Mouse (Mus musculus) liver, embryonic 16.5 days (tissue): ENCODE data around the gene Otog. TPM values are rescaled to one million over a fixed set of nuclear protein-coding genes. Genes with fewer than 3 reads are reported as not detected.

Experiments used
- ATAC-seq: fragments of 200-750 bp; cut with Nextera tagmentation; 2 replicates; pipeline ENCODE4 v1.8.0; 2017; ENCODE audit warnings: low read depth, mild to moderate bottlenecking, moderate number of reproducible peaks, moderate library complexity
- H3K27ac ChIP-seq: fragments of 300-500 bp; sonication (generic); 2 replicates; pipeline ENCODE4 v1.5.1; 2014; ENCODE audit warnings: mild to moderate bottlenecking, low read length
- H3K27me3 ChIP-seq: fragments of 300-500 bp; sonication (generic); 2 replicates; pipeline ENCODE4 v1.6.1; 2014; ENCODE audit warnings: low read depth, low read length, mixed read lengths; ENCODE audit not compliant: control insufficient read depth, insufficient read depth
- H3K36me3 ChIP-seq: fragments of 300-500 bp; sonication (generic); 2 replicates; pipeline ENCODE4 v1.6.1; 2014; ENCODE audit warnings: mild to moderate bottlenecking; ENCODE audit not compliant: control insufficient read depth, insufficient read depth
- H3K4me1 ChIP-seq: fragments of 300-500 bp; sonication (generic); 2 replicates; pipeline ENCODE4 v1.6.1; 2014; ENCODE audit warnings: low read depth, low read length, mixed read lengths; ENCODE audit not compliant: control insufficient read depth
- H3K4me2 ChIP-seq: fragments of 300-500 bp; sonication (generic); 2 replicates; pipeline ENCODE4 v1.6.1; 2014; ENCODE audit warnings: low read depth, low read length, mixed read lengths
- H3K4me3 ChIP-seq: fragments of 300-500 bp; sonication (generic); 2 replicates; pipeline ENCODE4 v1.5.1; 2014; ENCODE audit warnings: low read depth, mild to moderate bottlenecking, low read length
- H3K9ac ChIP-seq: fragments of 300-500 bp; sonication (generic); 2 replicates; pipeline ENCODE4 v1.6.1; 2014; ENCODE audit warnings: low read depth, low read length
- H3K9me3 ChIP-seq: fragments of 300-500 bp; sonication (generic); replicated peaks from 2 replicates; pipeline ENCODE4 v1.6.1; 2016; ENCODE audit warnings: low read length; ENCODE audit not compliant: control insufficient read depth
- WGBS: fragments of 180-500 bp; shearing (Covaris S2); extraction: QIAGEN DNeasy Blood & Tissue Kit; methylation state at CpG from one replicate; pipeline ENCODE4 v1.1.7; 2014; ENCODE audit not compliant: insufficient replicate concordance; 5-methylcytosine and 5-hydroxymethylcytosine counted together
- polyA plus RNA-seq: library from polyadenylated mRNA; unstranded; fragments of >200 nt; fragmentation: Nextera tagmentation; extraction: Ambion mirVana; gene quantifications from 2 replicates; pipeline ENCODE4 v1.2.1, GENCODE M21; 2015

Otog gene
- polyA plus RNA-seq, 1 experiment from 2014 or later: not detected

GRCm38 (mm10) chr7:46327896-46328295, 87.1 kb downstream of the Otog start:
- Histone ChIP-seq H3K9me3 (no peaks in the 10 kb centered on the region), H3K9ac (no peak overlapping the region), H3K4me2 (no peak overlapping the region), H3K4me3 (no peak overlapping the region), H3K27me3 (no peaks in the 10 kb centered on the region), H3K4me1 (no peaks in the 10 kb centered on the region), H3K36me3 (no peaks in the 10 kb centered on the region), H3K27ac (no peak overlapping the region)
- ATAC-seq: no peak
- WGBS: 50% methylated on average over 4 of the region's 4 CpGs

GRCm38 (mm10) chr7:46337397-46337796, 96.6 kb downstream of the Otog start:
- H3K4me1 ChIP-seq: no peaks in the 10 kb centered on the region
- H3K4me2 ChIP-seq: no peak overlapping the region
- no peak for ATAC-seq
- H3K36me3 ChIP-seq: no peaks in the 10 kb centered on the region
- H3K9ac ChIP-seq: no peak overlapping the region
- no peaks in the 10 kb centered on the region for H3K27me3 ChIP-seq
- WGBS: 77% methylated on average over 9 of the region's 9 CpGs
- no peak overlapping the region for H3K27ac ChIP-seq
- H3K4me3 ChIP-seq: no peak overlapping the region
- H3K9me3 ChIP-seq: no peaks in the 10 kb centered on the region

- Histone ChIP-seq H3K27me3 (no peaks in the 10 kb centered on the region), H3K4me1 (no peaks in the 10 kb centered on the region), H3K4me3 (no peak overlapping the region), H3K36me3 (no peaks in the 10 kb centered on the region), H3K9me3 (no peaks in the 10 kb centered on the region), H3K9ac (no peak overlapping the region), H3K4me2 (no peak overlapping the region), H3K27ac (no peak overlapping the region)
- ATAC-seq: no peak
- WGBS: 32% methylated on average over 3 of the region's 3 CpGs
These were observed 99.0 kb downstream of the Otog start for GRCm38 (mm10) chr7:46339818-46340217.

DNA sequence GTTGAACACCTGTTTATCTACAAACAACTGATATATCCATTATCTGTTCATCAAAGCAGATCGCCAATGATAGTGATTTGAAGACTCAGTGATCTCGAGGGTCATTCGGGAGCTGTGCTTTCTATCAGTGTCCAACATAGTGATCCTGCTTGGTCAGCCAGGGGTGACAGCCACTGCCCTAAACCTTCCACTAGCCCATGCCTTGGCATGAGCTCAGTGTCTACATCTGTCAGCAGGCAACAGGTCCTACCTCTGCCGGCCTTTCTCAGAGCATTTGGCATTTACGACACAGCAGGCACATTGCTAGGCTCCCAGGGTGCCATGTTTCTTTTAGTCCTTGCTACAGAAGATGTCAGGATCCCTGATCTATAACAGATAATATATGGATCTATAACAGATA, 99.5 kb downstream of the Otog start:
- no peaks in the 10 kb centered on the region for H3K4me1 ChIP-seq
- H3K27me3 ChIP-seq: no peaks in the 10 kb centered on the region
- H3K36me3 ChIP-seq: no peaks in the 10 kb centered on the region
- no peak for ATAC-seq
- H3K4me2 ChIP-seq: no peak overlapping the region
- H3K4me3 ChIP-seq: no peak overlapping the region
- no peak overlapping the region for H3K9ac ChIP-seq
- 59% methylated on average over 5 of the region's 5 CpGs for WGBS
- no peak overlapping the region for H3K27ac ChIP-seq
- H3K9me3 ChIP-seq: no peaks in the 10 kb centered on the region

DNA sequence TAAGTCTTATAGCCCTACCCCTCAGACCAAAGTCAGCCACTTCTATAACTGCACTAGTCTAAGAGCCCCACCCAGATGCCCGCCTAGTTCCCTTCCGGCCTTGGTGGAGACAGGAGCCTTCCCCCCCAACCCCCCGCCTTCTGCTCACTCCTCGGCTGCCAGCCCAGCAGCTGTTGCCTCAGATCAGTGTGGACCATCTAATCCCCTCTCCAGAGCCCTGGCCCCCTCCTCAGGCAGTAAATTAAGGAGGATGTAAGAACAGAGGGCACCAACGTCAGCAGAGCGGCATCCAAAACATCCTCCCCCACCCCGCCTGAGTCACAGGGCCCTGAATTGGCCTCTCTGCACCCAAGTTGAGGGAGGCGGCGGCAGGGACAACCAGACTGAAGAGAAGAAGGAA, 100.7 kb downstream of the Otog start:
- Histone ChIP-seq H3K27me3 (no peaks in the 10 kb centered on the region), H3K4me2 (no peak overlapping the region), H3K27ac (no peak overlapping the region), H3K9ac (no peak overlapping the region), H3K9me3 (no peaks in the 10 kb centered on the region), H3K4me3 (no peak overlapping the region), H3K4me1 (no peaks in the 10 kb centered on the region), H3K36me3 (no peaks in the 10 kb centered on the region)
- no peak for ATAC-seq
- 65% methylated on average over 9 of the region's 9 CpGs for WGBS

DNA sequence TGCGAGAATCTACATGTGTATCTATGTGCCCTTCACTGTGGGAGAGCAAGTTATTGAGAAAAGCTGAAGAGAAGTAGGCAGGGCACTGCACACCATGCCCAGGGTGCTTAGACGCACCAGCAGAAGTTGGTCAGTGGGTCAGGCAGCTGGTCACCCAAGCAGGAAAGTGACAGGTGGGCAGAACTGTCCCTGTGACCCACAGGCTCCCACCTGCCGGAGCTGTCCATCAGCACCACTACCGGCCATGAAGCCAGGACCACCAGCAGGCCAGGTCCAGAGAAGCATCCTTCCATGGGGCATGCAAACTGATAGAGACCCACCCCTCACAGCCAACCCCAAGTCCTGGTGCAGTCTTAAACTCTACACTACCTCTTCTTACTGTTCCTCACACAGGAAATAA, 106.9 kb downstream of the Otog start:
- no peak for ATAC-seq
- Histone ChIP-seq H3K36me3 (no peaks in the 10 kb centered on the region), H3K9me3 (no peaks in the 10 kb centered on the region), H3K27me3 (peaks cover 18% of the 10 kb centered on the region), H3K4me1 (no peaks in the 10 kb centered on the region), H3K4me2 (no peak overlapping the region), H3K27ac (no peak overlapping the region), H3K9ac (no peak overlapping the region), H3K4me3 (no peak overlapping the region)
- 33% methylated on average over 4 of the region's 4 CpGs for WGBS

- no peaks in the 10 kb centered on the region for H3K36me3 ChIP-seq
- H3K4me1 ChIP-seq: no peaks in the 10 kb centered on the region
- H3K27ac ChIP-seq: no peak overlapping the region
- WGBS: 10% methylated on average over 35 of the region's 36 CpGs
- no peak overlapping the region for H3K4me2 ChIP-seq
- no peak overlapping the region for H3K9ac ChIP-seq
- H3K4me3 ChIP-seq: no peak overlapping the region
- H3K27me3 ChIP-seq: peaks cover 18% of the 10 kb centered on the region
- no peaks in the 10 kb centered on the region for H3K9me3 ChIP-seq
- no peak for ATAC-seq
These were observed 108.0 kb downstream of the Otog start for GRCm38 (mm10) chr7:46348813-46349212.

DNA sequence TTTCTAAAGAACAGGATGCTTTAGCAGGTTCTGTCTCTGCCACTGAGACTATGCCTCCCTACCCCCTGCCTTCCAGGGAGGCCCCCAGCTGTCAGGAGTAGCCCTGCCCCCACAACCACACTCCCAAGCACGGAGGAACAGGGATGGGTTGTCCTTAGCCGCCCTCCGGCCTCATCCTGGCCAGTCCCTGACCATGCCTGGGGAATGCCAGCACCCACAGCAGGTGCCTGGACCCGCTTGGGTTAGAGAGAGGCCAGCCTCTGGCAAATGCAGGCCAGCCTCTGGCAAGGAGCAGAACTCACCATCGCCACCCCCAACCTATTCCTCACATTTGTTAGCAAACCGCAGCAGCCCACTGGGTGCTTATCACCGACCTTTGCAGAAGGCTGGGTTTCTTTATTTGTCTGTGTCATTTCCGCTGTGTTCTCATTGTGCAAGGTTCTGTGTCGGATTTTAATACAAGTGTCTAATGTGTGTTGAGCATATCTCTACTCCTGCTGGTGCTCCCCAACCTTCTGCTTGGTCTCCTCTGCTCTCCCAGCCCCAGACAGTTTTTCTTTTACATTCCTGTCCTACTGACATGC, 109.4 kb downstream of the Otog start:
- no peak for ATAC-seq
- no peaks in the 10 kb centered on the region for H3K9me3 ChIP-seq
- H3K27me3 ChIP-seq: peaks cover 18% of the 10 kb centered on the region
- no peak overlapping the region for H3K9ac ChIP-seq
- H3K4me3 ChIP-seq: no peak overlapping the region
- H3K27ac ChIP-seq: no peak overlapping the region
- WGBS: 35% methylated on average over 9 of the region's 9 CpGs
- no peaks in the 10 kb centered on the region for H3K4me1 ChIP-seq
- no peak overlapping the region for H3K4me2 ChIP-seq
- no peaks in the 10 kb centered on the region for H3K36me3 ChIP-seq

- peaks cover 18% of the 10 kb centered on the region for H3K27me3 ChIP-seq
- WGBS: 45% methylated on average over 2 of the region's 2 CpGs
- H3K4me2 ChIP-seq: no peak overlapping the region
- H3K4me1 ChIP-seq: no peaks in the 10 kb centered on the region
- no peaks in the 10 kb centered on the region for H3K9me3 ChIP-seq
- H3K36me3 ChIP-seq: no peaks in the 10 kb centered on the region
- no peak overlapping the region for H3K4me3 ChIP-seq
- H3K27ac ChIP-seq: no peak overlapping the region
- H3K9ac ChIP-seq: no peak overlapping the region
- no peak for ATAC-seq
These were observed 112.0 kb downstream of the Otog start for GRCm38 (mm10) chr7:46352748-46353147.
